Mouse (Mus musculus) T-cell, adult 66 days (primary cell): Measurements from ENCODE around the gene Gm773. TPM values are rescaled to one million over a fixed set of nuclear protein-coding genes. Genes with fewer than 3 reads are reported as not detected.

ENCODE experiments used
- total RNA-seq, 2 experiments: library from RNA; stranded (reverse); gene quantifications; 3 replicates in 1 of 2; 4 replicates in 1 of 2; pipeline ENCODE4 v1.2.4; 2023

Gm773 gene
- not detected for total RNA-seq

GRCm38 (mm10) chrX:56212771-56213170 lies at the start of gene Gm773:
Gm773 (minus strand) TSS chrX:56212881.

Other genes starting within 250 kb of the Gm773 start
- gene 3830403N18Rik, start 76.3 kb downstream of the Gm773 start, total RNA-seq = not detected
- under 1 TPM; 0.29 to 0.53 TPM for gene Zfp449, start 133.5 kb upstream of the Gm773 start, total RNA-seq
- gene Smim10l2a, start 161.7 kb upstream of the Gm773 start, total RNA-seq = under 1 TPM; 0.62 to 0.96 TPM
- gene Gm2174, start 235.1 kb upstream of the Gm773 start, total RNA-seq = not detected
- gene Ints6l, start 242.0 kb upstream of the Gm773 start, total RNA-seq = 10 to 100 TPM; 48.0 to 50.9 TPM